Mouse (Mus musculus) kidney, adult 11 months (tissue): ENCODE data around the gene Casp12.
"Not testable (repeated sequence)": the region's sequence is repeated elsewhere in the genome, so short reads cannot be mapped to it uniquely, and the experiment has no call there.

ENCODE experiments used
- DNase-seq: peaks from one replicate; pipeline ENCODE4 v3.0.0; 2022

Gene Casp12

GRCm38 (mm10) chr9:5345291-5345898, at the start of gene Casp12:
Casp12 (plus strand) TSS chr9:5345430.
- DNase-seq = peak; percentile 4

GRCm38 (mm10) chr9:5296354-5297237, 48.6 kb upstream of the Casp12 start:
- no peak for DNase-seq

- DNase-seq = no peak
Measured at GRCm38 (mm10) chr9:5298329-5299131, 46.7 kb upstream of the Casp12 start, which contains the start of gene Casp1. Casp1 (plus strand) TSS chr9:5298517.

GRCm38 (mm10) chr9:5299132-5299381, 46.2 kb upstream of the Casp12 start:
- DNase-seq = no peak

- DNase-seq = no peak
Measured at GRCm38 (mm10) chr9:5308561-5308960, 36.7 kb upstream of the Casp12 start, which contains the start of gene Casp4. Casp4 (plus strand) TSS chr9:5308828.

- no peak for DNase-seq
Measured at GRCm38 (mm10) chr9:5310112-5310511, 35.1 kb upstream of the Casp12 start.

- no peak for DNase-seq
Measured at GRCm38 (mm10) chr9:5311435-5311834, 33.8 kb upstream of the Casp12 start.

- DNase-seq = no peak
Measured at GRCm38 (mm10) chr9:5328204-5328603, 17.0 kb upstream of the Casp12 start.

GRCm38 (mm10) chr9:5332441-5332840, 12.8 kb upstream of the Casp12 start:
- no peak for DNase-seq

- no peak for DNase-seq
Measured at GRCm38 (mm10) chr9:5333422-5333821, 11.8 kb upstream of the Casp12 start.

GRCm38 (mm10) chr9:5343092-5343491, 2.1 kb upstream of the Casp12 start:
- no peak for DNase-seq

- no peak for DNase-seq
Measured at GRCm38 (mm10) chr9:5344090-5344489, 1.1 kb upstream of the Casp12 start.

GRCm38 (mm10) chr9:5347381-5347780, 2.2 kb downstream of the Casp12 start:
- DNase-seq = no peak

GRCm38 (mm10) chr9:5353673-5354072, 8.4 kb downstream of the Casp12 start:
- no peak for DNase-seq

- no peak for DNase-seq
Measured at GRCm38 (mm10) chr9:5356801-5357200, 11.6 kb downstream of the Casp12 start.

GRCm38 (mm10) chr9:5393561-5393960, 48.3 kb downstream of the Casp12 start:
- no peak for DNase-seq

GRCm38 (mm10) chr9:5395861-5396260, 50.6 kb downstream of the Casp12 start:
- DNase-seq = not testable (repeated sequence)

GRCm38 (mm10) chr9:5410988-5411568, 65.8 kb downstream of the Casp12 start:
- DNase-seq = no peak

- DNase-seq = no peak
Measured at GRCm38 (mm10) chr9:5412446-5413111, 67.3 kb downstream of the Casp12 start.

- DNase-seq = no peak
Measured at GRCm38 (mm10) chr9:5417871-5418270, 72.6 kb downstream of the Casp12 start.
